Mouse (Mus musculus) heart, adult 2 months (tissue): ENCODE results near the gene Fastk. TPM values are rescaled to one million over a fixed set of nuclear protein-coding genes. Genes with fewer than 3 reads are reported as not detected.

Experiments
- DNase-seq, 2 experiments: peaks; one replicate each; pipeline ENCODE4 v3.0.0; 2021
- H3K27ac ChIP-seq: fragments of 200-600 bp; 2 replicates; pipeline ENCODE4 v1.8.1; 2022
- H3K27me3 ChIP-seq: fragments of 200-500 bp; 2 replicates; pipeline ENCODE4 v1.6.1; 2012; ENCODE audit warnings: mild to moderate bottlenecking, low read length, inconsistent platforms, mixed read lengths; ENCODE audit not compliant: control insufficient read depth, insufficient read depth
- H3K36me3 ChIP-seq: fragments of 200-500 bp; 2 replicates; pipeline ENCODE4 v1.6.1; 2012; ENCODE audit warnings: low read length, inconsistent platforms; ENCODE audit not compliant: control insufficient read depth, insufficient read depth
- H3K4me1 ChIP-seq: fragments of 200-500 bp; 2 replicates; pipeline ENCODE4 v1.6.1; 2011; ENCODE audit warnings: low read length; ENCODE audit not compliant: control insufficient read depth, insufficient read depth
- H3K4me3 ChIP-seq: fragments of 200-600 bp; 2 replicates; pipeline ENCODE4 v1.8.1; 2022
- H3K79me2 ChIP-seq: fragments of 200-500 bp; replicated peaks from 2 replicates; pipeline ENCODE4 v1.6.1; 2012; ENCODE audit warnings: mild to moderate bottlenecking, inconsistent platforms, low read length, moderate library complexity, mixed read lengths; ENCODE audit not compliant: control insufficient read depth, insufficient read depth
- H3K9ac ChIP-seq: fragments of 200-500 bp; 2 replicates; pipeline ENCODE4 v1.6.1; 2012; ENCODE audit warnings: low read depth, mild to moderate bottlenecking, control low read depth, inconsistent platforms, low read length, mixed read lengths
- CTCF ChIP-seq: fragments of 200-600 bp; IDR thresholded peaks from 2 replicates; pipeline ENCODE4 v1.8.1; 2022; ENCODE audit warnings: antibody characterized with exemption, mild to moderate bottlenecking, moderate library complexity
- EP300 ChIP-seq: fragments of 200-500 bp; IDR thresholded peaks from 2 replicates; pipeline ENCODE4 v1.6.1; 2011; ENCODE audit warnings: low read depth, low read length, control low read depth; ENCODE audit not compliant: insufficient read depth
- POLR2A ChIP-seq: fragments of 200-500 bp; IDR thresholded peaks from 2 replicates; pipeline ENCODE4 v1.6.1; 2011; ENCODE audit warnings: mild to moderate bottlenecking, low read depth, low read length, control low read depth; ENCODE audit not compliant: insufficient read depth
- WGBS: fragments of 180-500 bp; shearing (Covaris S2); methylation state at CpG from one replicate; pipeline ENCODE4 v1.1.7; 2018; 5-methylcytosine and 5-hydroxymethylcytosine counted together
- intact Hi-C: fragments of 180-260 bp; cut with DNase I; formaldehyde crosslinking; loops from one replicate; pipeline ENCODE4 v1.15.1; 2025
- polyA plus RNA-seq: library from polyadenylated mRNA; depleted of rRNA; stranded (reverse); fragments of >200 nt; gene quantifications from 2 replicates; pipeline ENCODE4 v1.2.3, GENCODE M21; 2012
- total RNA-seq, 2 experiments: library from RNA; stranded (reverse); gene quantifications; 2 replicates each; pipeline ENCODE4 v1.2.3; 2021

Fastk gene
- total and polyA plus RNA-seq, 3 experiments = 287 to 613 (median 328) TPM

GRCm38 (mm10) chr5:24413938-24414337 lies 31.1 kb downstream of the Fastk start:
- H3K4me3 ChIP-seq = no peak overlapping the region
- no peak for DNase-seq
- no peaks in the 10 kb centered on the region for H3K79me2 ChIP-seq
- intact Hi-C loops = no loop called here
- H3K27ac ChIP-seq = no peak overlapping the region
- H3K27me3 ChIP-seq = no peaks in the 10 kb centered on the region
- no peaks in the 10 kb centered on the region for H3K36me3 ChIP-seq
- peaks cover 1% of the 10 kb centered on the region for H3K4me1 ChIP-seq
- TF ChIP-seq CTCF = no peak
- H3K9ac ChIP-seq = no peak overlapping the region
- WGBS = 83% methylated on average over 13 of the region's 13 CpGs

- no peaks in the 10 kb centered on the region for H3K36me3 ChIP-seq
- 37% methylated on average over 11 of the region's 11 CpGs for WGBS
- H3K79me2 ChIP-seq = no peaks in the 10 kb centered on the region
- TF ChIP-seq POLR2A (no peak), EP300 (no peak), CTCF (no peak)
- no peak within 1 kb of the TSS for H3K9ac ChIP-seq
- no peak within 1 kb of the TSS for H3K27ac ChIP-seq
- intact Hi-C loops = no loop called here
- no peak within 1 kb of the TSS for H3K4me3 ChIP-seq
- no peaks in the 10 kb centered on the region for H3K27me3 ChIP-seq
- peaks cover 1% of the 10 kb centered on the region for H3K4me1 ChIP-seq
- no peak for DNase-seq
Observed at GRCm38 (mm10) chr5:24413042-24413693, 31.9 kb downstream of the Fastk start, which contains the start of gene Asic3. Gene Asic3, plus strand, starts transcription at chr5:24413392.

GRCm38 (mm10) chr5:24412063-24412462 lies 33.0 kb downstream of the Fastk start:
- H3K27ac ChIP-seq = no peak overlapping the region
- 82% methylated on average over 2 of the region's 2 CpGs for WGBS
- no peak overlapping the region for H3K9ac ChIP-seq
- intact Hi-C loops = no loop called here
- no peaks in the 10 kb centered on the region for H3K79me2 ChIP-seq
- TF ChIP-seq POLR2A = no peak
- no peak for TF ChIP-seq EP300
- no peak overlapping the region for H3K4me3 ChIP-seq
- no peaks in the 10 kb centered on the region for H3K36me3 ChIP-seq
- peaks cover 1% of the 10 kb centered on the region for H3K4me1 ChIP-seq
- no peaks in the 10 kb centered on the region for H3K27me3 ChIP-seq
- no peak for DNase-seq

GRCm38 (mm10) chr5:24409466-24409865 lies 35.6 kb downstream of the Fastk start:
- no peak for TF ChIP-seq CTCF
- no peak for TF ChIP-seq POLR2A
- TF ChIP-seq EP300 = no peak
- DNase-seq = no peak
- Histone ChIP-seq H3K36me3 (no peaks in the 10 kb centered on the region), H3K9ac (no peak overlapping the region), H3K79me2 (no peaks in the 10 kb centered on the region), H3K27ac (no peak overlapping the region), H3K4me3 (no peak overlapping the region), H3K4me1 (no peaks in the 10 kb centered on the region; the same call in 1 of the 2 replicates), H3K27me3 (no peaks in the 10 kb centered on the region)
- 72% methylated on average over 2 of the region's 2 CpGs for WGBS
- intact Hi-C loops = no loop called here

- H3K9ac ChIP-seq = no peak overlapping the region
- DNase-seq = no peak
- H3K79me2 ChIP-seq = no peaks in the 10 kb centered on the region
- H3K27me3 ChIP-seq = no peaks in the 10 kb centered on the region
- no peak overlapping the region for H3K4me3 ChIP-seq
- 68% methylated on average over 13 of the region's 13 CpGs for WGBS
- H3K36me3 ChIP-seq = no peaks in the 10 kb centered on the region
- H3K27ac ChIP-seq = no peak overlapping the region
- H3K4me1 ChIP-seq = no peaks in the 10 kb centered on the region; the same call in 1 of the 2 replicates
- TF ChIP-seq POLR2A (no peak), EP300 (no peak), CTCF (no peak)
- intact Hi-C loops = no loop called here
Observed at GRCm38 (mm10) chr5:24408651-24409050, 36.4 kb downstream of the Fastk start.

- Histone ChIP-seq H3K79me2 (no peaks in the 10 kb centered on the region), H3K9ac (no peak overlapping the region), H3K27me3 (no peaks in the 10 kb centered on the region), H3K36me3 (no peaks in the 10 kb centered on the region), H3K4me3 (no peak overlapping the region), H3K27ac (no peak overlapping the region), H3K4me1 (no peaks in the 10 kb centered on the region; the same call in 1 of the 2 replicates)
- DNase-seq = no peak
- 51% methylated on average over 3 of the region's 3 CpGs for WGBS
- intact Hi-C loops = no loop called here
- no peak for TF ChIP-seq EP300
- no peak for TF ChIP-seq CTCF
- no peak for TF ChIP-seq POLR2A
Observed at GRCm38 (mm10) chr5:24405389-24405876, 39.7 kb downstream of the Fastk start.
